Mouse (Mus musculus) neural tube, embryonic 11.5 days (tissue): ENCODE measurements at regions not wholly inside any gene's neighbourhood (a gene's known extent, or its start where the extent isn't known, plus 50 kb on each side); places are given as distances from the start of the nearest gene placed in this dataset.

Experiments
- ATAC-seq: fragments of 200-750 bp; cut with Nextera tagmentation; 2 replicates; pipeline ENCODE4 v1.8.0; 2017; ENCODE audit warnings: moderate number of reproducible peaks, mild to moderate bottlenecking, moderate TSS enrichment, moderate library complexity; ENCODE audit not compliant: insufficient read depth, low FRiP score, low TSS enrichment
- DNase-seq: peaks from one replicate; pipeline ENCODE4 v3.0.0-alpha.2; 2015; ENCODE audit warnings: low spot score
- H3K27ac ChIP-seq: fragments of 300-500 bp; sonication (generic); 2 replicates; pipeline ENCODE4 v1.5.1; 2014; ENCODE audit warnings: low read depth, mild to moderate bottlenecking, low read length
- H3K27me3 ChIP-seq: fragments of 300-500 bp; sonication (generic); 2 replicates; pipeline ENCODE4 v1.6.1; 2014; ENCODE audit warnings: mild to moderate bottlenecking, low read length, mixed read lengths; ENCODE audit not compliant: control insufficient read depth, insufficient read depth
- H3K36me3 ChIP-seq: fragments of 300-500 bp; sonication (generic); 2 replicates; pipeline ENCODE4 v1.6.1; 2014; ENCODE audit warnings: mild to moderate bottlenecking, low read length, moderate library complexity, mixed read lengths; ENCODE audit not compliant: control insufficient read depth, insufficient read depth
- H3K4me1 ChIP-seq: fragments of 300-500 bp; sonication (generic); 2 replicates; pipeline ENCODE4 v1.6.1; 2014; ENCODE audit warnings: low read length, mixed read lengths; ENCODE audit not compliant: control insufficient read depth, insufficient read depth
- H3K4me2 ChIP-seq: fragments of 300-500 bp; sonication (generic); 2 replicates; pipeline ENCODE4 v1.6.1; 2014; ENCODE audit warnings: low read depth, mild to moderate bottlenecking, moderate library complexity
- H3K4me3 ChIP-seq: fragments of 300-500 bp; sonication (generic); 2 replicates; pipeline ENCODE4 v1.5.1; 2014; ENCODE audit warnings: low read depth, low read length
- H3K9ac ChIP-seq: fragments of 300-500 bp; sonication (generic); 2 replicates; pipeline ENCODE4 v1.6.1; 2014; ENCODE audit warnings: mild to moderate bottlenecking, low read length
- H3K9me3 ChIP-seq: fragments of 300-500 bp; sonication (generic); 2 replicates; pipeline ENCODE4 v1.6.1; 2016; ENCODE audit warnings: low read length; ENCODE audit not compliant: control insufficient read depth
- WGBS: fragments of 180-500 bp; shearing (Covaris S2); extraction: QIAGEN DNeasy Blood & Tissue Kit; methylation state at CpG from one replicate; pipeline ENCODE4 v1.1.7; 2014; 5-methylcytosine and 5-hydroxymethylcytosine counted together

DNA sequence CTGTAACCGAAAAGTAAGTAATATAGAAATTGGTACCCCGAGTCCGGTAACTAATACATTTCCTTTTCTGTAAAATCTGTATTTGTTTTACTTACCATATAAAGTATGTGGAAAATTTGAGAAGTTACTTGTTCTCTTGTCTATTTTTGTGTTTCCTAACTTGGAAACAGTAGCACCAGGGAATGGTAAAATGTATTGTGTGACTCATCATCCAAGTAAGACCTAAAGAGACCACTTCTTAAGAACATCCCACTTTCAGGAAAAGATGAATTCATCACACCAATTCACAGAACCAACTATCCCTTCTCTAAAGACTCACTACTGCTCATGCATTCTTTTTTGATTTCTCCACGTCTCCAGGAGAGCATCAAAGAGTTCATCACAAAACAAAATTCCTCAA is 457.6 kb upstream of the Htr2a start:
- Histone ChIP-seq H3K4me2 (no peak overlapping the region), H3K27ac (no peak overlapping the region), H3K9me3 (no peaks in the 10 kb centered on the region), H3K9ac (no peak overlapping the region), H3K4me3 (no peak overlapping the region), H3K4me1 (no peaks in the 10 kb centered on the region), H3K36me3 (no peaks in the 10 kb centered on the region), H3K27me3 (no peaks in the 10 kb centered on the region)
- DNase-seq (no peak), ATAC-seq (no peak)
- 87% methylated on average over 4 of the region's 4 CpGs for WGBS

DNA sequence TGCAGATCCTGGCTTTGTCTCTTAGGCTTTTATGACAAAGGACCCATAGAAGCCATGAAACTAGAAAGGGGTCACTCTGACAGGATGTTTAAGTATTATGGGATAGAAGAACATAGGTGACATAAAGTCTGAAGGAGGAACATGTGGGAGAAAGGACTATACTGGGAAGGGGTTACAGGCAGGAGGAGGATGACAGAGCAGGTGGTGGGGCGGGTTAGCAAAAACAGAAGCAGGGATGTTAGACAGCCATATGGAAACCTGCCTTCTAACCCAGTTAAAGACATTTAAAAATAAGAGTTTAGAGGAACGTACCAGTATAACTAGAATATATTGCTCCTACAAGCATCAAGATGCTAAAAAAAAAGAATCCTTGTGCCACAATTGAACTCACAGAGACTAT is 438.9 kb upstream of the Htr2a start:
- no peaks in the 10 kb centered on the region for H3K9me3 ChIP-seq
- H3K4me3 ChIP-seq: no peak overlapping the region
- 84% methylated on average over 2 of the region's 2 CpGs for WGBS
- H3K27ac ChIP-seq: no peak overlapping the region
- DNase-seq (no peak), ATAC-seq (no peak)
- no peaks in the 10 kb centered on the region for H3K27me3 ChIP-seq
- H3K9ac ChIP-seq: no peak overlapping the region
- no peaks in the 10 kb centered on the region for H3K4me1 ChIP-seq
- no peak overlapping the region for H3K4me2 ChIP-seq
- no peaks in the 10 kb centered on the region for H3K36me3 ChIP-seq

GRCm38 (mm10) chr14:74205011-74205410 is 435.6 kb upstream of the Htr2a start:
- no peak for DNase-seq
- Histone ChIP-seq H3K4me2 (no peak overlapping the region), H3K27me3 (no peaks in the 10 kb centered on the region), H3K4me3 (no peak overlapping the region), H3K9ac (no peak overlapping the region), H3K4me1 (no peaks in the 10 kb centered on the region), H3K9me3 (no peaks in the 10 kb centered on the region), H3K36me3 (no peaks in the 10 kb centered on the region), H3K27ac (no peak overlapping the region)
- no peak for ATAC-seq
- 94% methylated on average over 1 of the region's 1 CpGs for WGBS

DNA sequence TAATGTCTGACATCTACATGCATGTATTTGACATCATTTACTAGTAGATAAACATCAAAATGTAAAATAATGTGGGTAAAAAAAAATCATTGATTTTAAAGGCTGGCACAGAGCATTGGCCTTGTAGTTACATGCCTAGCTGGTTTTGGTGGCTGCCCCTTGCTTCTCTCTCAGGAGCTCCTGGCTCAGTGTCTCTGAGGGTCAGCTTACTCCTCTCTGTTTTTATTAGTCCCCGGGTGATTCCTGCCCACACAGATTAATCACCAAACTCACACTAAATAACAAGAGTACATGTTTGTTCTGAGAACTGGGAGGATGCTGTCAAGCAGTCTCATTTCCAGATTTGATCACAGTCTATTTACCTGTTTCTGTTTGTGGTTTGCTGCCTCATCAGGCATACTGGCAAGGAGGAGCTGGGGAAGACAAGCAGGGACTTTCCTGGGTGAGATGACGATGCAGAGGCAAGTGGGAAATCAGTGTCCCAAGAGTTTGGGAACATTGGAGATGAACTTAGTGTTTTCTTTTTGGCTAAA is 422.7 kb upstream of the Htr2a start:
- no peak overlapping the region for H3K4me2 ChIP-seq
- no peaks in the 10 kb centered on the region for H3K9me3 ChIP-seq
- DNase-seq: no peak
- H3K4me1 ChIP-seq: no peaks in the 10 kb centered on the region
- H3K36me3 ChIP-seq: no peaks in the 10 kb centered on the region
- H3K4me3 ChIP-seq: no peak overlapping the region
- no peak for ATAC-seq
- no peak overlapping the region for H3K27ac ChIP-seq
- 71% methylated on average over 2 of the region's 2 CpGs for WGBS
- H3K27me3 ChIP-seq: no peaks in the 10 kb centered on the region
- no peak overlapping the region for H3K9ac ChIP-seq

GRCm38 (mm10) chr14:74219761-74220160 is 420.9 kb upstream of the Htr2a start:
- H3K4me3 ChIP-seq: no peak overlapping the region
- 94% methylated on average over 3 of the region's 3 CpGs for WGBS
- DNase-seq: no peak
- H3K4me2 ChIP-seq: no peak overlapping the region
- H3K27ac ChIP-seq: no peak overlapping the region
- H3K36me3 ChIP-seq: no peaks in the 10 kb centered on the region
- ATAC-seq: no peak
- no peaks in the 10 kb centered on the region for H3K27me3 ChIP-seq
- no peaks in the 10 kb centered on the region for H3K4me1 ChIP-seq
- no peak overlapping the region for H3K9ac ChIP-seq
- H3K9me3 ChIP-seq: no peaks in the 10 kb centered on the region

DNA sequence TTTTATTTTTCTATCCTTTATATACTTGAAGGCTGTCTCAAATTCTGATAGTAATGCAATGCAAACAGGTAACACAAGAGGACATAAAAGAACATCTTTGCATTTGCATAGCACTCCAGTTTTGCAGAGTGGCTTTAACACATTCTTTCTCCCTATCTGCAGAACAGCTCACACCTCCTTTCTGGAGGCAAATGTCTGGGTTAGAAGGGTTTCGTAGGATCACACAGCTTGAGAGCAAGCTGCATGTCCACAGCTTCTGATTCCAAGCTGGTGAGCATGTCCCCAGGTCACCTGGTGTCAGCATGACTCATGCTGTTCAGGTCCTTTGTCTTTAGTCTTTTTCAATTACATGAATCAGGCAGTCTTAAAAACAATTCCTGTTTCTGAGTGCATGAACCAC is 418.5 kb upstream of the Htr2a start:
- ATAC-seq: no peak
- no peak overlapping the region for H3K27ac ChIP-seq
- no peaks in the 10 kb centered on the region for H3K9me3 ChIP-seq
- H3K4me3 ChIP-seq: no peak overlapping the region
- no peak overlapping the region for H3K9ac ChIP-seq
- H3K27me3 ChIP-seq: no peaks in the 10 kb centered on the region
- H3K4me1 ChIP-seq: no peaks in the 10 kb centered on the region
- H3K36me3 ChIP-seq: no peaks in the 10 kb centered on the region
- H3K4me2 ChIP-seq: no peak overlapping the region
- DNase-seq: no peak
- 73% methylated on average over 1 of the region's 1 CpGs for WGBS

DNA sequence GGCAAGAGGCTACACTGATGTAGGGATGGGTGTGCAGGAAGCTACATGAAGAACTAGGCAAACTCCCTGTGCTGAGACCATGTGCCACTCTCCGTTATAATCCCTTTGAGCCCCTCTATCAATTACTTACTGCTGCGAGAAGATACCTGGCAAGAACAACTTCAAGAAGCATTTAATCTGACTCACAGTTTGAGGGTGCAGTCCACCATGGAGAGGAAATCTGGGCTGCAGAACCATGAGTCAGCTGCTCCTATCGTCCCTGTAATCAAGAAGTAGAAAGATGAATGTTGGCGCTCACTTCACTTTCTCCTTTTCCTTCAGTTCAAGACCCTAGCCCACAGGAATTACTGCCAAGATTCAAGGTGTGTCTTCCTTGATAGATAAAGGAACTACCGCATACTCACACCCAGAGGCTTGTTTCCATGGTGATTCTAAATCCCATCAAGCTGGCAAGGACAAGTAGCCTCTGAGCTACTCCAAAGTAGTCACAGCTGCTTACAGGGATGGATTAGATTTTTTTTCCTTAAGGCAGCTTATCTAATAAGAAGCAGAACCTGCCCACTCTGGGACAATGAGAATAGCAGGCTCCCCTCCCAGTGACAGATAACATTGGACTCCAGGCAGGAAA is 411.0 kb upstream of the Htr2a start:
- no peak overlapping the region for H3K4me2 ChIP-seq
- DNase-seq: no peak
- no peak for ATAC-seq
- H3K9me3 ChIP-seq: no peaks in the 10 kb centered on the region
- no peak overlapping the region for H3K27ac ChIP-seq
- 86% methylated on average over 5 of the region's 5 CpGs for WGBS
- no peak overlapping the region for H3K9ac ChIP-seq
- no peaks in the 10 kb centered on the region for H3K36me3 ChIP-seq
- H3K27me3 ChIP-seq: no peaks in the 10 kb centered on the region
- no peak overlapping the region for H3K4me3 ChIP-seq
- H3K4me1 ChIP-seq: no peaks in the 10 kb centered on the region

DNA sequence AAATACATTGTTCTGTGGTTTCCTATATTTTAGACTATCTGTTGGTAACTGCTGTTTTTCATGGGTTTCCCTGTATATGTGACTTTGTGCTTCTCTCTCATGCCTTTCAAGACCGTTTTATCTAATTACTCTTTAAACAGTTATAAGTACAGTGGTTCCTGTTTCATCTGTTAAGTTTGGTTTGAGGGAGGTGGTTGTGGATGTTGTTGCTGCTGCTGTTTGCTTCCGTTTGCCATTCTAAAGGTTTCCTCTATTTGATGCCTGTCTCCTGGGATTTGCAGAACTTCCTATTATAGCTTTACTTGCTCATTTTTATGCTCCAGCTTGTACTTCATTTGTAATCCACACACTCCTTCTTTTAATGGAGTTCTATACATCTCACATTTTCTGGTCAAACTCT is 400.4 kb upstream of the Htr2a start:
- 83% methylated on average over 2 of the region's 2 CpGs for WGBS
- Histone ChIP-seq H3K9ac (no peak overlapping the region), H3K9me3 (no peaks in the 10 kb centered on the region), H3K4me2 (no peak overlapping the region), H3K36me3 (no peaks in the 10 kb centered on the region), H3K4me3 (no peak overlapping the region), H3K27me3 (no peaks in the 10 kb centered on the region), H3K4me1 (no peaks in the 10 kb centered on the region), H3K27ac (no peak overlapping the region)
- no peak for DNase-seq
- no peak for ATAC-seq

- ATAC-seq (no peak), DNase-seq (no peak)
- Histone ChIP-seq H3K4me3 (no peak overlapping the region), H3K4me2 (no peak overlapping the region), H3K4me1 (no peaks in the 10 kb centered on the region), H3K36me3 (no peaks in the 10 kb centered on the region), H3K27ac (no peak overlapping the region), H3K9ac (no peak overlapping the region), H3K27me3 (no peaks in the 10 kb centered on the region), H3K9me3 (no peaks in the 10 kb centered on the region)
- 81% methylated on average over 5 of the region's 5 CpGs for WGBS
These were observed 391.3 kb upstream of the Htr2a start for GRCm38 (mm10) chr14:74249263-74249878.
